Mouse (Mus musculus) urinary bladder, adult 2 months (tissue): Measurements from ENCODE around the gene Smtn. TPM values are rescaled to one million over a fixed set of nuclear protein-coding genes. Genes with fewer than 3 reads are reported as not detected.

Experiments
- DNase-seq: peaks from one replicate; pipeline ENCODE4 v3.0.0; 2022; ENCODE audit warnings: low spot score
- polyA plus RNA-seq: library from polyadenylated mRNA; depleted of rRNA; stranded (reverse); fragments of >200 nt; gene quantifications from 2 replicates; pipeline ENCODE4 v1.2.3, GENCODE M21; 2012

Gene Smtn
- polyA plus RNA-seq, 1 experiment = 371 TPM

GRCm38 (mm10) chr11:3509181-3510085 lies 31.0 kb downstream of the Smtn start:
- no peak for DNase-seq

- no peak for DNase-seq
Observed at GRCm38 (mm10) chr11:3508226-3508625, 32.2 kb downstream of the Smtn start.

DNA sequence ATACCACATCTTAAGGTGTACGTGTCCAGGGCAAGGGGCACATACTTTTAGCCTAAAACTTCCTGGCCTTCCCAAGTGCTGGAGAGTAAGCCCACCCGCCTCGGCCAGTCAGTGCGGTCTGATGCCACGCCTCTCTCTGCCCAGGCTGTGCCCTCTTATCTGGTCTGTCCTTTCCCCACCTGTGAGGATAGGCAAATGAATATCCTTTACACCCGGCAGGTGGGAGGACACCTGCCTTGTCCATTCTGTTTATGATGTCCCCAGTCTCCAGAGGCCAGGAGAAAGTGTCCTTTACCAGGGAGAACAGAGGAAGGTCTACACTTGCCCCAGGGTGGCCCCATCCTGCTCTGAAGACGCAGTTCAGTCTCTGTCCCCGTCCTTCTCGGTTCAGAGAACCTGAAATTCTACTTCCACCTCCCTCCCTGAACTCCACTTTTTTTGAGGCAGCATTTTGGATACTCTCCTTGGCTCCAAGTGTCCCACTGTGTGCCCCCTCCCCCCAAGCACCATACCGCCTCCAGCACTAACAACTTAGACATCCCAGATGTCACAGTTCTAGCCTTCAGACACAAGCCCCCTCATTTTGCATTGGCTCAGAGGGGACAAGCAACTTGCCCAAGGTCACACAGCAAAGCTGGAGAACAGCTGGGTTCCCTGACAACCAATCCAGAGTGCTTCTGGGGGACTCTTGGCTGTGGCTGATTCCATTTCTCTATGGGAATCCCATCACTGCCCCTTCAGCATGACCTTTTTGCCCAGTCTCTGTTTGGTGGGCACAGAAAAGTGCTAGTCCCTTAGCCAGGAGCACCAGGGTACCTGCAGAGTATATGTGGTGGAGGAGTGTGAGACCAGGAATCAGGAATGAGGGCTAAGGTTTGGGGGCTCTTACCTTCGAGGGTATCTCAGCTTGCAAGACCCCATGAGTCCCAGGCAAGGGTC lies 36.4 kb downstream of the Smtn start:
- DNase-seq = no peak

DNA sequence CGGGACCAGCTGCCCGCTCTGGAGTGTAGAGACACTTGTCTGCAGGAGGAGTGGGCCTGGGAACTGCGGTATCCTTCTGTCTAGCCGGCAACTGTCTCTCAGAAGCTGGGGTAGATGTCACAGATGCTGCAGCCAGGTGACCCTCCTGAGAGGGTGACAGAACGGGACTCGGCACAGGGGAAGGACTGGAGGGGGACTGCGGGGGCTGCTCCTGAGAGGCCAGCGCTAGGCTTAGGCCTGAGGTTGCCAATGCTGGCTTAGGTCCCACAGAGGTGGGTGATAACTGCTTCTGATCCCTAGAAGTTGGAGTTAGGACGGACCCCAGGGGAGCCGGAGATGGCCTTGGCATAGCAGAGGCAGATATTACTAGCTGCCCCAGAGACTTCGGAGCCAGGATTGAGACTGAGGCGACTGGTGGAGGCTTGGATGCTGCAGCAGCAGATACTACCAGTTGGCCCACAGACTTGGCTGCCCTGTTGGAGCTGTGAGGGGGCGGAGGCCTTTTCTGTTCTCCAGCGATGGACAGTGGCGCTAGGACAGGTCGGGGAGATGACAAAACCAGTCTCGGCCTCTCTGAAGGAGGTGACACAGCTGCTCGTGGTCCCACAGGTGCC lies 37.8 kb downstream of the Smtn start:
- DNase-seq = no peak

DNA sequence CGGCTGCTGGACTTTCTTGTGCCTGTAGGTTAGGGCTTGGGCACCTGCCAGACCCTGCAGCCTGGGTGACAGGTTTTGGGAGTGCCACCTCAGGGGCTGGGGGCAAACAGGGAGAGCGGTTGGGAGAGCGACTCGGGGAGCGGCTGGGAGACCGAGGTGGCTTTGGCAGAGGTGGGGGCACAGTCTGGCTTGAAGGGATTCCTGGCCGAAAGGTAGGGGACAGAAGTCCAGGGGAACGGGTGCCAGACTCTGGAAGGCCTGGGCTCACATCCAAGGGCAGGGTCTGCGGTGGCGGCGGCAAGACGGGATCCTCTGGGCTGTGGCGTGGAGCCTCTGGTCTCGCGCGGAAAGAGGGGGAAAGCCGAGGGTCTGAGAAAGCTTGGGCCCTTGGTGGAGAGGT lies 38.4 kb downstream of the Smtn start:
- no peak for DNase-seq

DNA sequence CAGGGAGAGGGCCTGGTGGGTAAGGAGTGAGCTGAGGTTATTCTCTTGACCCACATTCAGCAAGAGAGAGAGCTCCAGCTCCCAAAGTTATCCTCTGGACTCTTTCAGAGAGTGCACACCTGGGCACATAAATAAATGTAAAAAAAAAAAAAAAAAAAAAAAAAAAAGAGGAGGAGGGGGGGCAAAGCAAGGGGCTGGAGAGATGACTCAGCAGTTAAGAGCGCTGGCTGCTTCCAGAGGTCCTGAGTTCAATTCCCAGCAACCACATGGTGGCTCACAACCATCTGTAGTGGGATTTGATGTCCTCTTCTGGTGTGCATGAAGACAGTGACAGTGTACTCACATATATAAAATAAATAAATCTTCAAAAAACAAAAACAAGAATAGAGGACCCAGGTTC lies 43.1 kb downstream of the Smtn start:
- no peak for DNase-seq

DNA sequence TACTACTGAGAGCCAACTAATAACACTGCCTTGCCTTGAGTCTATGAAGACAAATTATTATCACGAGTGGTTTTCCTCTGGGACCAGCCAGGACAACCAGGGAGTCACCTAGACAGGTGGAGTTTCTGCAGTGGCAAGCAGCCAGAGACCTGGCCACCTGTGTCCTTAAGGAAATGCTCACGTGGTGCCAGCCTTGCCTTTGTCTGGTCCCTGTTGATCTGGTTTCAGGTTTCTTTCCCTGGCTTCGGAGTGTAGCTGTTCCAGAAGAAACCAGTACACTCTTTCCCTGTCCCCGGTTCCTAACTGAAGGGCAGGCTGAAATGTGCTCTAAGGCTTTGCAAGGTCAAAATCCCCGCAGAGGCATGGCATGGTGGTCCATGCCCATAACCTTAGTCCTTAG lies 43.7 kb downstream of the Smtn start:
- no peak for DNase-seq

DNA sequence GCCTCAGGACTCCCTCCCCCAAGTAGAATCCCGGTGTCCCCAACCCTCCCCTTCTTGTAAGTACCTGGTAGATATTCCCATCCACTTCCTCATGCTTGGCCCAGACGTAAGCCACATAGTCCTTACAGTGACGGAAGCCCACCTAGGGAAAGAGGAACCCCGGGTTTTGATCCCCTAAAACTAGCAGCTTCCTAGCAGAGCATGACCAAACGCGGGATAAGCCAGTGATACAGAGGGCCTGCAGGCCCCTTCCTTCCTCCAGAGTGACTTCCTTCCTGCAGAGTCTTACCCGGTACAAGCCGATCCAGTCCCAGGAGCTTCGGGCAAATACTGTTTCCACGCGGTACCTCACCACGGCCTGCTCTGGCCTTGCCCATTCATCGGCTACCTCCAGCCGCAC lies 44.9 kb downstream of the Smtn start:
- no peak for DNase-seq

GRCm38 (mm10) chr11:3494857-3495256 lies 45.6 kb downstream of the Smtn start:
- no peak for DNase-seq

DNA sequence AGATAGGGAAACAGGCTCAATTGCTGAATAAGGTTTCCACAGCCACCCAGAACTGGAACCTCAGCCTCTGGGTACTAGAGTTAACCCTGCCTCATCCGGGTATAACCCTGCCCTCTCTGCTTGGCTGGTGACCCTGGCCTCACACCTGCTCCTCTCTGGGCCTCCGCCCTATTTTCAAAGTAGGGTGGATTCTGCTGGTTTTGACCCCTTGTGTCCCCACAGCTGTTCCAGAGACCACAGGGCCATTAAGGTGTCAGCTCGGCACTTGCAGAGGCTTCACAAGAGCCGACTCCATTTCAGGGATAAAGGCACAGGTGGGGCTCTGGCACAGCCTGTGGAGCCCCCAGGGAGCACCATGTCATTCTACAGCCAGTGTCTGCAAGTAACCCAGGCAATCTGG lies 47.7 kb downstream of the Smtn start:
- no peak for DNase-seq

DNA sequence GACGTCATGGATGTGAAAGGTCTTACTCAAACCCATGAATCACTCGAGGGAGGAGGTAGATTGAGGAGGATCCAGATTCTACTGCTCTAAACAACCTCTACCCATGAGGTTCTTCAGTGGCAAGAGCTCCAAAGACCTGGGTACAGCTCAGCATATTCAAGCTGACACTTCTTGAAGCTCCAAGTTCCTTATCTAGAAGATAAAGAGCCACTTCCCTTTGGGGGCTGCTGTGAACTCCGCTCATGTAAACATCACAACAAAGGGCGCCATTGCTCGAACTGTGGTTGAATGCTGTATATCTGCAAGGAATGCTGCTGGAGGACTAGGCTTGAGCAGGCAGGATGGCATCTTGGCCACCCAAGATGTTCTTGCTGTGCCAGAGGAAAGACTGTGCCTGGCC lies 51.4 kb downstream of the Smtn start:
- DNase-seq = no peak

GRCm38 (mm10) chr11:3487952-3488570 lies 52.4 kb downstream of the Smtn start, which contains the start of gene Pla2g3:
Gene Pla2g3 (plus strand): TSS chr11:3488284.
- DNase-seq = no peak

DNA sequence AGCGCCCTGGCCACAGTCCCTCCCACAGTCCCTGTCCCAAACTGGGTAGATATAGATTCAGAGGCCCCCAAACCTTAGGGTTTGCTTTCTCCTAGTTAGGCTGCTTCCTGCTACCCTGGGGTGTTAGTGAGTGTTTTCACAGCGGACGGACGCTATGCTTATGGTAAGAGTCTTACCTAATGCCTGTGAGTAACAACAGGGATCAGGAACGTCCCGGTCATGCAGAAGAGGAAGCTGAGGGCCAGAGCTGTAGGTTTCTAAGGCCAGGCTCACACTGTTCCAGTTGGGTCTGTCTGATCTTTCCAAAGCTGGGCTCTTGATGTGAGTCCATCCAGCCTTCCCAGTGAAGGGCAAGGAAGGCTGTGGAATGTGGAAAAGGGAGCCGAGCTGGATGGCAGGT lies 54.1 kb downstream of the Smtn start:
- DNase-seq = no peak

- DNase-seq = no peak
Observed at GRCm38 (mm10) chr11:3483980-3484642, 56.3 kb downstream of the Smtn start.

- no peak for DNase-seq
Observed at GRCm38 (mm10) chr11:3475489-3475888, 64.9 kb downstream of the Smtn start.

GRCm38 (mm10) chr11:3474480-3475115 lies 65.8 kb downstream of the Smtn start:
- DNase-seq = no peak

GRCm38 (mm10) chr11:3472484-3472883 lies 67.9 kb downstream of the Smtn start:
- peak; percentile 59 for DNase-seq

GRCm38 (mm10) chr11:3471448-3471850 lies 69.0 kb downstream of the Smtn start:
- no peak for DNase-seq
